Mouse (Mus musculus) stomach, embryonic 16.5 days (tissue): ENCODE measurements around the gene Kcnh7. TPM values are rescaled to one million over a fixed set of nuclear protein-coding genes. Genes with fewer than 3 reads are reported as not detected.

ENCODE experiments used
- ATAC-seq: fragments of 200-750 bp; cut with Nextera tagmentation; 2 replicates; pipeline ENCODE4 v1.8.0; 2017; ENCODE audit warnings: moderate number of reproducible peaks, moderate TSS enrichment; ENCODE audit not compliant: insufficient read depth, low FRiP score
- H3K27ac ChIP-seq: fragments of 300-500 bp; sonication (generic); 2 replicates; pipeline ENCODE4 v1.5.1; 2014; ENCODE audit warnings: low read length
- H3K27me3 ChIP-seq: fragments of 300-500 bp; sonication (generic); 2 replicates; pipeline ENCODE4 v1.6.1; 2014; ENCODE audit warnings: low read length, control low read depth, mixed read lengths; ENCODE audit not compliant: control insufficient read depth, insufficient read depth
- H3K36me3 ChIP-seq: fragments of 300-500 bp; sonication (generic); 2 replicates; pipeline ENCODE4 v1.6.1; 2014; ENCODE audit warnings: low read length; ENCODE audit not compliant: control insufficient read depth, insufficient read depth
- H3K4me1 ChIP-seq: fragments of 300-500 bp; sonication (generic); 2 replicates; pipeline ENCODE4 v1.6.1; 2014; ENCODE audit warnings: low read length, control low read depth, mixed read lengths; ENCODE audit not compliant: control insufficient read depth, insufficient read depth
- H3K4me2 ChIP-seq: fragments of 300-500 bp; sonication (generic); 2 replicates; pipeline ENCODE4 v1.6.1; 2014; ENCODE audit warnings: low read depth, low read length, mixed read lengths
- H3K4me3 ChIP-seq: fragments of 300-500 bp; sonication (generic); replicated peaks from 2 replicates; pipeline ENCODE4 v1.5.1; 2014; ENCODE audit warnings: mild to moderate bottlenecking, low read length
- H3K9ac ChIP-seq: fragments of 300-500 bp; sonication (generic); 2 replicates; pipeline ENCODE4 v1.6.1; 2014; ENCODE audit warnings: low read length
- H3K9me3 ChIP-seq: fragments of 300-500 bp; sonication (generic); replicated peaks from 2 replicates; pipeline ENCODE4 v1.6.1; 2016; ENCODE audit warnings: low read length, control low read depth; ENCODE audit not compliant: control insufficient read depth
- WGBS: fragments of 180-500 bp; shearing (Covaris S2); extraction: QIAGEN DNeasy Blood & Tissue Kit; methylation state at CpG from one replicate; pipeline ENCODE4 v1.1.7; 2014; 5-methylcytosine and 5-hydroxymethylcytosine counted together
- polyA plus RNA-seq: library from polyadenylated mRNA; unstranded; fragments of >200 nt; fragmentation: Nextera tagmentation; extraction: Ambion mirVana; gene quantifications from 2 replicates; pipeline ENCODE4 v1.2.1, GENCODE M21; 2015

Gene Kcnh7
- polyA plus RNA-seq, 1 experiment from 2014 or later, result 0.28 TPM

DNA sequence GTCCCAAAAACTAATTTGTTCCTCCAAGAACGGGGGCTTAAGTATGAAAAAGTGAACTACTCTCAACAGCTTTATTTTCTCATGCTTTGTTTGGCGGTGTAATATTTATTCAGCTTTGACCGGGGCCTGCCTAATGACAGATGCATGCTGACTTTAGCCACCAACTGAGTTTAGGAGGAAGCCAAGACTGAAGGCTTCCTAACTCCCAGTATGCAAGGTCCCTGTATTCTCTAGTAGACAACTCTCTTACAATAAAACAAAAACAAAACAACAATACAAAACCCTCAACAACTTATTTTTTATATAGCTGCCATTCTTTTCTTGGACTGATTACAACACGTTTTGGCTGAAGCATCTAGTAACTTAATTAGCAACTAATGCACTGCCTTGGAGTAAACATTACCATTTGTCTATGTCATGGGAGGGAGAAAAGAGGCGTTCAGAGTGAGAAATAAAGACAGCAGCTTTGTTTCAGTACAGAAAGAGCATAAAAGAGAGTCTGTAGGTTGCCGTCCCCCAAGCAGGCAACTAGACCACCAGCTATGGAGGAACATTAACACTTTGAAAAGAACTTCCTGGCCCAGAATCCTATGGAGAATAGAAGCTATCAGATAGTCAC, 537.3 kb downstream of the Kcnh7 start:
- Histone ChIP-seq H3K4me2 (peak overlapping the region; percentile 49), H3K9me3 (no peaks in the 10 kb centered on the region), H3K9ac (peak overlapping the region; percentile 75; the same call in 1 of the 2 replicates), H3K27ac (no peak overlapping the region), H3K36me3 (no peaks in the 10 kb centered on the region), H3K27me3 (no peaks in the 10 kb centered on the region), H3K4me3 (peak overlapping the region; percentile 57), H3K4me1 (peaks cover 9% of the 10 kb centered on the region; the same call in 1 of the 2 replicates)
- 19% methylated on average over 6 of the region's 6 CpGs for WGBS
- ATAC-seq, result 0 out of 2 replicates have a peak, but pooled peaks have one; percentile 14

- no peaks in the 10 kb centered on the region for H3K36me3 ChIP-seq
- peak; percentile 85 for ATAC-seq
- H3K4me1 ChIP-seq, result peaks cover 9% of the 10 kb centered on the region; the same call in 1 of the 2 replicates
- H3K27me3 ChIP-seq, result no peaks in the 10 kb centered on the region
- peak within 1 kb of the TSS; percentile 49 for H3K4me2 ChIP-seq
- peak within 1 kb of the TSS; percentile 57 for H3K4me3 ChIP-seq
- peak within 1 kb of the TSS; percentile 65 for H3K27ac ChIP-seq
- H3K9ac ChIP-seq, result peak within 1 kb of the TSS; percentile 75
- WGBS, result 1% methylated on average over 30 of the region's 30 CpGs
- H3K9me3 ChIP-seq, result no peaks in the 10 kb centered on the region
Measured at GRCm38 (mm10) chr2:62646014-62646645, 538.0 kb downstream of the Kcnh7 start, which contains the start of gene Ifih1. Gene Ifih1, minus strand, starts transcription at chr2:62646255.

DNA sequence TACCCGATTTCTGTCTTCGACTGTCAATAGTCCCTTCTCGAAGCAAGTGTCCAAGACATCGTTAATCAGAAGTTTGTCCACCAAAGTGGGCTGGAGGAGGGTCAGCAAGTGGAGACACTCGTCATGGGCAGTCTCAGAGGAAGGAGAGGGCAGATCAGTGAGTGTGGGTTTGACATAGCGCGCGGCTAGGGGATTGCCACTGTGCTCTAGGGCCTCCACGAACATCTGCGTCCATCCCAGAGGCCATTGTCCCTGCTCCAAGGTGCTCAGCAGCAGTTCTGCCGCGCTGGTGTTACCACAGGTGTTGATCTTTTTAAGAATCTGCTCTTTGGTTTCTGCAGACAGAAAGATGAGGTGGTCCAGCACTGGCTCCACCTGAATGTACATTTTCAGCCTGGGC, 538.6 kb downstream of the Kcnh7 start:
- 45% methylated on average over 12 of the region's 12 CpGs for WGBS
- Histone ChIP-seq H3K27ac (peak overlapping the region; percentile 65; the same call in 1 of the 2 replicates), H3K9me3 (no peaks in the 10 kb centered on the region), H3K27me3 (no peaks in the 10 kb centered on the region), H3K9ac (peak overlapping the region; percentile 75), H3K4me2 (peak overlapping the region; percentile 49), H3K4me3 (peak overlapping the region; percentile 57), H3K36me3 (no peaks in the 10 kb centered on the region), H3K4me1 (peaks cover 9% of the 10 kb centered on the region; the same call in 1 of the 2 replicates)
- ATAC-seq, result peak; percentile 34; the same call in 1 of the 2 replicates

- no peaks in the 10 kb centered on the region for H3K27me3 ChIP-seq
- 92% methylated on average over 5 of the region's 5 CpGs for WGBS
- no peak overlapping the region for H3K9ac ChIP-seq
- ATAC-seq, result no peak
- 0 out of 2 replicates have a peak overlapping the region, but pooled peaks have one; percentile 57 for H3K4me3 ChIP-seq
- H3K36me3 ChIP-seq, result no peaks in the 10 kb centered on the region
- no peaks in the 10 kb centered on the region for H3K9me3 ChIP-seq
- H3K4me1 ChIP-seq, result peaks cover 9% of the 10 kb centered on the region; the same call in 1 of the 2 replicates
- no peak overlapping the region for H3K27ac ChIP-seq
- H3K4me2 ChIP-seq, result peak overlapping the region; percentile 49
Measured at GRCm38 (mm10) chr2:62644891-62645290, 539.2 kb downstream of the Kcnh7 start.
